Mouse (Mus musculus) midbrain, embryonic 14.5 days (tissue): ENCODE measurements around the gene Prcc. TPM values are rescaled to one million over a fixed set of nuclear protein-coding genes. Genes with fewer than 3 reads are reported as not detected.

Source experiments
- ATAC-seq: fragments of 200-750 bp; cut with Nextera tagmentation; 2 replicates; pipeline ENCODE4 v1.8.0; 2017; ENCODE audit warnings: moderate number of reproducible peaks, moderate library complexity; ENCODE audit not compliant: low FRiP score, low TSS enrichment
- DNase-seq: peaks from one replicate; pipeline ENCODE4 v3.0.0-alpha.2; 2015
- H3K27ac ChIP-seq: fragments of 300-500 bp; sonication (generic); replicated peaks from 2 replicates; pipeline ENCODE4 v1.5.1; 2014; ENCODE audit warnings: mild to moderate bottlenecking, low read depth, low read length, moderate library complexity
- H3K27me3 ChIP-seq: fragments of 300-500 bp; sonication (generic); 2 replicates; pipeline ENCODE4 v1.6.1; 2014; ENCODE audit warnings: low read length, control low read depth, mixed read lengths; ENCODE audit not compliant: control insufficient read depth, insufficient read depth
- H3K36me3 ChIP-seq: fragments of 300-500 bp; sonication (generic); 2 replicates; pipeline ENCODE4 v1.6.1; 2014; ENCODE audit warnings: low read length, control low read depth; ENCODE audit not compliant: control insufficient read depth, insufficient read depth
- H3K4me1 ChIP-seq: fragments of 300-500 bp; sonication (generic); 2 replicates; pipeline ENCODE4 v1.6.1; 2014; ENCODE audit warnings: mild to moderate bottlenecking, antibody characterized with exemption, low read length, control low read depth; ENCODE audit not compliant: control insufficient read depth, insufficient read depth
- H3K4me2 ChIP-seq: fragments of 300-500 bp; sonication (generic); 2 replicates; pipeline ENCODE4 v1.6.1; 2014; ENCODE audit warnings: mild to moderate bottlenecking, low read length, moderate library complexity
- H3K4me3 ChIP-seq: fragments of 300-500 bp; sonication (generic); replicated peaks from 2 replicates; pipeline ENCODE4 v1.5.1; 2014; ENCODE audit warnings: low read depth, low read length
- H3K9ac ChIP-seq: fragments of 300-500 bp; sonication (generic); replicated peaks from 2 replicates; pipeline ENCODE4 v1.6.1; 2014; ENCODE audit warnings: mild to moderate bottlenecking, low read length, moderate library complexity
- H3K9me3 ChIP-seq: fragments of 300-500 bp; sonication (generic); 2 replicates; pipeline ENCODE4 v1.6.1; 2016; ENCODE audit warnings: low read length, control low read depth, mixed read lengths; ENCODE audit not compliant: control insufficient read depth
- WGBS: fragments of 180-500 bp; shearing (Covaris S2); extraction: QIAGEN DNeasy Blood & Tissue Kit; methylation state at CpG from one replicate; pipeline ENCODE4 v1.1.7; 2014; 5-methylcytosine and 5-hydroxymethylcytosine counted together
- polyA plus RNA-seq: library from polyadenylated mRNA; unstranded; fragments of >200 nt; fragmentation: Nextera tagmentation; extraction: Ambion mirVana; gene quantifications from 2 replicates; pipeline ENCODE4 v1.2.1, GENCODE M21; 2014

Gene Prcc
- polyA plus RNA-seq, 1 experiment from 2014 or later, result 17.4 TPM

DNA sequence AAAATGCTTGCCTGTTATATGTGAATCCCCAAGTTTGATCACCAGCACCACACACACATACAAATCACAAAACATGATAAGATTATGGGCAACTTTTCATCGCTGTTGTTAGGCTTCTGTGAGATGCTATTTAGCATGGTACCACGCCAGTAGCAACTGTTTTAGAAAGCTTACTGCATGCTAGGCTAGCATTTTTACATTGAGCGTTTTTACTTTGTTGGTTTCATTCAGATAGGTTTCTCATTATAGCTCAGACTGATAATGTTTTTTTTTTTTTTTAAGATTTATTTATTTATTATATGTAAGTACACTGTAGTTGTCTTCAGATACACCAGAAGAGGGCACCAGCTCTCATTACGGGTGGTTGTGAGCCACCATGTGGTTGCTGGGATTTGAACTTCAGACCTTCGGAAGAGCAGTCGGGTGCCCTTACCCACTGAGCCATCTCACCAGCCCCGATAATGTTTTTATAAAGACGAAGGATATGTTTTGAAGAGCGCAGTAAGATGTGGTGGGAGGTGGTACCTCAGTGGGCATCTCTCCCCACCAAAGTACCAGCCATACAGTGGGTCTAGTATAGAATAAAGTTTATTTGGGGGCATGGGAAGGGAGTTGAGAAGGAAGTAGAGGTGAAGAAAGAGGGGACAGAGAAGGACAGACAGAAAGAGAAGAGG, 35.0 kb upstream of the Prcc start:
- H3K36me3 ChIP-seq, result peaks cover 55% of the 10 kb centered on the region
- ATAC-seq, result no peak
- H3K4me1 ChIP-seq, result peaks cover 5% of the 10 kb centered on the region; the same call in 1 of the 2 replicates
- no peak overlapping the region for H3K27ac ChIP-seq
- no peak for DNase-seq
- H3K4me2 ChIP-seq, result peak overlapping the region; percentile 69
- no peaks in the 10 kb centered on the region for H3K27me3 ChIP-seq
- H3K9me3 ChIP-seq, result no peaks in the 10 kb centered on the region
- no peak overlapping the region for H3K9ac ChIP-seq
- H3K4me3 ChIP-seq, result peak overlapping the region; percentile 46
- whole genome bisulfite sequencing, result 72% methylated on average over 9 of the region's 9 CpGs

DNA sequence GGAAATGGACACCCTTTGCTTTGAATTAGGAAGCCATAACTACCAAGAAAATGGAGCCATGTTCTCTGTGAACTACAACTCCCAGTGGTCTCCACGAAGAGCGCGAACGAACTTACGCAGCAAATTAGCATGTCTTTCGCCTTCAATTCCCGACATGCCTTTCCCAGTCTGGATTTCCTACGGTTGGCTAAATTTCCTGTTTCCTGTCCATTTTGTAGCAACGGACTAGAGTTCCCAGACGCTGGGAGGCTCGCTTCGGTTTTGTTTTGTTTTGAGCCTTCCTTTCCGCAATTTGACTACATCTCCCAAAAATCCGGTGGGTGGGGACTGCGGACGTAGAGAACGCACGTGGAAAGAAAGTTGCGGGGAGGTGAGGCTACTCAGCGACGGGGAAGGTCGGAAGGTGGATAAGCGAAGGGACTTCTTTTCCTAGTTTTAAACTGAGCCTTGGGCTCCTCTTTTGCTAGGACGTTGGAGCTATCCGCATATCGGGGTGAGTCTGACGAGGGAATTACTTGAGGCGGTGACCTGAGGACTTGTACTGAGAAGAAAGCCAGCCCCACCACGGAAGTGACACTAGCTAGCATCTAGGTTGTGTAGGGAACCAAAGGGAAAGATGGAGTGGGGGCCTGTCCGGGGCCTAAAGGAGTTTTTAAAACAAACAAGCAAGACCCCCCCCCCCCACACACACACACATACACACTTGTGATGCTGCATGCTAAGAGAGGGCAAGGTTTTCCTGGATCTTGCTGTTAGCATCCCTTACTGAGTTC, 34.1 kb upstream of the Prcc start, which contains the start of gene Mrpl24:
TSS of gene Mrpl24 (plus strand) at position 171 of the 773 bp plus-strand sequence.
- Histone ChIP-seq H3K9me3 (no peaks in the 10 kb centered on the region), H3K4me1 (peaks cover 5% of the 10 kb centered on the region; the same call in 1 of the 2 replicates), H3K9ac (peak within 1 kb of the TSS; percentile 44), H3K4me3 (peak within 1 kb of the TSS; percentile 46), H3K36me3 (peaks cover 55% of the 10 kb centered on the region), H3K27me3 (no peaks in the 10 kb centered on the region), H3K27ac (peak within 1 kb of the TSS; percentile 60), H3K4me2 (peak within 1 kb of the TSS; percentile 69)
- WGBS, result under 1% methylated on average over 30 of the region's 30 CpGs
- ATAC-seq (peak; percentile 86), DNase-seq (peak; percentile 95)

- H3K36me3 ChIP-seq, result peaks cover 55% of the 10 kb centered on the region
- H3K9me3 ChIP-seq, result no peaks in the 10 kb centered on the region
- peaks cover 5% of the 10 kb centered on the region; the same call in 1 of the 2 replicates for H3K4me1 ChIP-seq
- no peak for DNase-seq
- ATAC-seq, result no peak
- 89% methylated on average over 1 of the region's 1 CpGs for WGBS
- peak overlapping the region; percentile 69; the same call in 1 of the 2 replicates for H3K4me2 ChIP-seq
- H3K9ac ChIP-seq, result no peak overlapping the region
- no peak overlapping the region for H3K4me3 ChIP-seq
- no peak overlapping the region for H3K27ac ChIP-seq
- no peaks in the 10 kb centered on the region for H3K27me3 ChIP-seq
Measured at GRCm38 (mm10) chr3:87918551-87918950, 33.1 kb upstream of the Prcc start.

GRCm38 (mm10) chr3:87916990-87917389, 31.6 kb upstream of the Prcc start:
- no peak overlapping the region for H3K27ac ChIP-seq
- H3K9ac ChIP-seq, result no peak overlapping the region
- no peak overlapping the region for H3K4me2 ChIP-seq
- no peaks in the 10 kb centered on the region for H3K9me3 ChIP-seq
- peaks cover 5% of the 10 kb centered on the region; the same call in 1 of the 2 replicates for H3K4me1 ChIP-seq
- peaks cover 45% of the 10 kb centered on the region for H3K36me3 ChIP-seq
- 93% methylated on average over 1 of the region's 1 CpGs for WGBS
- ATAC-seq, result no peak
- H3K27me3 ChIP-seq, result no peaks in the 10 kb centered on the region
- no peak overlapping the region for H3K4me3 ChIP-seq
- DNase-seq, result no peak

- Histone ChIP-seq H3K36me3 (peaks cover 45% of the 10 kb centered on the region), H3K9ac (no peak overlapping the region), H3K4me1 (peaks cover 11% of the 10 kb centered on the region), H3K27ac (no peak overlapping the region), H3K4me3 (no peak overlapping the region), H3K9me3 (no peaks in the 10 kb centered on the region), H3K27me3 (no peaks in the 10 kb centered on the region), H3K4me2 (no peak overlapping the region)
- no peak for DNase-seq
- WGBS, result 94% methylated on average over 10 of the region's 10 CpGs
- ATAC-seq, result no peak
Measured at GRCm38 (mm10) chr3:87913891-87914290, 28.5 kb upstream of the Prcc start.

GRCm38 (mm10) chr3:87913491-87913890, 28.1 kb upstream of the Prcc start:
- Histone ChIP-seq H3K4me2 (no peak overlapping the region), H3K27ac (no peak overlapping the region), H3K9me3 (no peaks in the 10 kb centered on the region), H3K4me1 (peaks cover 13% of the 10 kb centered on the region), H3K4me3 (no peak overlapping the region), H3K27me3 (no peaks in the 10 kb centered on the region), H3K36me3 (peaks cover 45% of the 10 kb centered on the region), H3K9ac (no peak overlapping the region)
- ATAC-seq (no peak), DNase-seq (no peak)
- 85% methylated on average over 7 of the region's 7 CpGs for WGBS

- Histone ChIP-seq H3K27ac (peak overlapping the region; percentile 66), H3K9ac (peak overlapping the region; percentile 7; the same call in 1 of the 2 replicates), H3K4me1 (peaks cover 28% of the 10 kb centered on the region), H3K4me2 (peak overlapping the region; percentile 66), H3K9me3 (no peaks in the 10 kb centered on the region), H3K27me3 (no peaks in the 10 kb centered on the region), H3K36me3 (peaks cover 25% of the 10 kb centered on the region), H3K4me3 (peak overlapping the region; percentile 28)
- ATAC-seq (0 out of 2 replicates have a peak, but pooled peaks have one; percentile 10), DNase-seq (peak; percentile 81)
- 3% methylated on average over 12 of the region's 12 CpGs for WGBS
Measured at GRCm38 (mm10) chr3:87910573-87911141, 25.2 kb upstream of the Prcc start.

DNA sequence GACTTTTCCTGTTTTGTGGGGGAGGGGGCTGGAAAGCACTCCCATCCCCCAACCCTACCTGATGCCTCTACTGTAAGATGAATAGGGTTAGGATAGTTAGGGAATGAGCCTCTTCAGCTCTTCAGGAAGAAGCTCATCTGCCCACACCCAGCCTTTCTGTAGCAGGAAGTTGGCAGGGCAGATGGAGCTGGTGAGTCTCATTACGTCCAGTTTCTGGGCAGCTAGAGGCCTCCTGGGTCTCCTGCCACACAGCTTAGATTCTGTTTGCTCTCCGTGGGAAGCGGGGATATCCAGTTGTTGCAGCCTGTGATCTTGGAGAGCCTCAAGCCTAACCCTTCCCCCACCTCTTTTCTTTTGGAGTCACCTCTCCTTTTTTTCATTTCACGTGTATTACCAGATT, 24.5 kb upstream of the Prcc start:
- Histone ChIP-seq H3K9me3 (no peaks in the 10 kb centered on the region), H3K9ac (no peak overlapping the region), H3K4me3 (no peak overlapping the region; the same call in 1 of the 2 replicates), H3K27ac (peak overlapping the region; percentile 66), H3K36me3 (peaks cover 18% of the 10 kb centered on the region), H3K27me3 (no peaks in the 10 kb centered on the region), H3K4me1 (peaks cover 28% of the 10 kb centered on the region), H3K4me2 (peak overlapping the region; percentile 66)
- ATAC-seq, result no peak
- 9% methylated on average over 4 of the region's 4 CpGs for WGBS
- no peak for DNase-seq
